ENCODE assay signal across 26 mouse cellular contexts in genomic region chr2:130280224-130280623, GRCm38 (mm10). TPM values are rescaled to one million over a fixed set of nuclear protein-coding genes. Genes with fewer than 3 reads are reported as not detected.
DNase-seq lines count a peak whose midpoint lies in the region; ATAC-seq and TF ChIP-seq lines count a peak whose summit lies in the region.
"Had no signal": no experiment of that assay in that cellular context is flagged by ENCODE, and none has a peak within 500 bp of the region (broad histone marks: within the 10 kb centered on the region; RNA-seq: fewer than 3 reads in every experiment).

No protein-coding gene starts in this region.

- H3K9ac ChIP-seq in intestine, embryonic 14.5 days (ENCODE audit: low read length), result no peak overlapping the region
- H3K9ac ChIP-seq in intestine, embryonic 15.5 days, result no peak overlapping the region
- H3K9ac ChIP-seq in liver, embryonic 13.5 days, result no peak overlapping the region
- no peak overlapping the region for H3K9ac ChIP-seq in liver, embryonic 11.5 days (ENCODE audit: low read depth, low read length)
- no peak overlapping the region for H3K9ac ChIP-seq in neural tube, embryonic 15.5 days (replicated peaks)
- H3K9ac ChIP-seq: forebrain, embryonic 15.5 days; hindbrain, embryonic 15.5 days; limb, embryonic 12.5 days; liver, embryonic 15.5 days had no signal

- H3K4me3 ChIP-seq in intestine, embryonic 14.5 days (ENCODE audit: low read depth, low read length), result no peak overlapping the region
- H3K4me3 ChIP-seq in intestine, embryonic 15.5 days (replicated peaks), result no peak overlapping the region
- H3K4me3 ChIP-seq in liver, embryonic 13.5 days (replicated peaks), result no peak overlapping the region
- H3K4me3 ChIP-seq in liver, embryonic 11.5 days (ENCODE audit: low read depth, low read length), result no peak overlapping the region
- H3K4me3 ChIP-seq in G1E (ENCODE audit: low read depth, low read length), result peak overlapping the region; percentile 5; the same call in 1 of the 2 replicates
- 0 out of 2 replicates have a peak overlapping the region, but pooled peaks have one; percentile 16 for H3K4me3 ChIP-seq in embryonic facial prominence, embryonic 10.5 days
- H3K4me3 ChIP-seq in neural tube, embryonic 15.5 days (replicated peaks), result no peak overlapping the region
- H3K4me3 ChIP-seq: forebrain, embryonic 15.5 days; hindbrain, embryonic 15.5 days; limb, embryonic 12.5 days; liver, embryonic 15.5 days had no signal

- peaks cover 61% of the 10 kb centered on the region for H3K36me3 ChIP-seq in intestine, embryonic 14.5 days (ENCODE audit: control insufficient read depth, insufficient read depth, low read length)
- peaks cover 43% of the 10 kb centered on the region for H3K36me3 ChIP-seq in intestine, embryonic 15.5 days
- H3K36me3 ChIP-seq in liver, embryonic 13.5 days, result peaks cover 73% of the 10 kb centered on the region
- peaks cover 47% of the 10 kb centered on the region for H3K36me3 ChIP-seq in liver, embryonic 11.5 days (ENCODE audit: control insufficient read depth, insufficient read depth, low read length)
- peaks cover 81% of the 10 kb centered on the region for H3K36me3 ChIP-seq in G1E (replicated peaks)
- H3K36me3 ChIP-seq in embryonic facial prominence, embryonic 10.5 days (replicated peaks), result peaks cover 64% of the 10 kb centered on the region
- peaks cover 61% of the 10 kb centered on the region for H3K36me3 ChIP-seq in neural tube, embryonic 15.5 days

- peaks cover 11% of the 10 kb centered on the region for H3K4me1 ChIP-seq in intestine, embryonic 14.5 days (replicated peaks; ENCODE audit: control insufficient read depth, insufficient read depth, low read length)
- peaks cover 21% of the 10 kb centered on the region for H3K4me1 ChIP-seq in intestine, embryonic 15.5 days (replicated peaks)
- H3K4me1 ChIP-seq in liver, embryonic 13.5 days (replicated peaks), result peaks cover 74% of the 10 kb centered on the region
- peaks cover 24% of the 10 kb centered on the region for H3K4me1 ChIP-seq in liver, embryonic 11.5 days (replicated peaks; ENCODE audit: control insufficient read depth, insufficient read depth, low read length)
- peaks cover 75% of the 10 kb centered on the region for H3K4me1 ChIP-seq in G1E (ENCODE audit: insufficient read depth, low read depth, low read length)
- H3K4me1 ChIP-seq in embryonic facial prominence, embryonic 10.5 days, result peaks cover 35% of the 10 kb centered on the region
- peaks cover 40% of the 10 kb centered on the region for H3K4me1 ChIP-seq in neural tube, embryonic 15.5 days

- no peaks in the 10 kb centered on the region for H3K27me3 ChIP-seq in intestine, embryonic 14.5 days (replicated peaks; ENCODE audit: control insufficient read depth, insufficient read depth, low read length)
- no peaks in the 10 kb centered on the region for H3K27me3 ChIP-seq in intestine, embryonic 15.5 days (replicated peaks)
- H3K27me3 ChIP-seq in liver, embryonic 13.5 days, result no peaks in the 10 kb centered on the region
- no peaks in the 10 kb centered on the region for H3K27me3 ChIP-seq in liver, embryonic 11.5 days (replicated peaks; ENCODE audit: control insufficient read depth, insufficient read depth, low read length)
- H3K27me3 ChIP-seq in G1E (ENCODE audit: insufficient read depth, low read length), result no peaks in the 10 kb centered on the region
- H3K27me3 ChIP-seq in embryonic facial prominence, embryonic 10.5 days (replicated peaks; ENCODE audit: low read depth, poor library complexity, severe bottlenecking), result no peaks in the 10 kb centered on the region
- H3K27me3 ChIP-seq in neural tube, embryonic 15.5 days (replicated peaks), result no peaks in the 10 kb centered on the region
- H3K27me3 ChIP-seq: forebrain, embryonic 15.5 days; hindbrain, embryonic 15.5 days; limb, embryonic 12.5 days; liver, embryonic 15.5 days had no signal

- no peaks in the 10 kb centered on the region for H3K9me3 ChIP-seq in intestine, embryonic 14.5 days (ENCODE audit: control insufficient read depth, low read length)
- no peaks in the 10 kb centered on the region for H3K9me3 ChIP-seq in intestine, embryonic 15.5 days
- H3K9me3 ChIP-seq in liver, embryonic 13.5 days (replicated peaks), result no peaks in the 10 kb centered on the region
- no peaks in the 10 kb centered on the region for H3K9me3 ChIP-seq in liver, embryonic 11.5 days (ENCODE audit: control insufficient read depth, low read length)
- H3K9me3 ChIP-seq in G1E (replicated peaks), result no peaks in the 10 kb centered on the region
- H3K9me3 ChIP-seq in embryonic facial prominence, embryonic 10.5 days, result no peaks in the 10 kb centered on the region
- no peaks in the 10 kb centered on the region for H3K9me3 ChIP-seq in neural tube, embryonic 15.5 days (replicated peaks)
- H3K9me3 ChIP-seq: forebrain, embryonic 15.5 days; hindbrain, embryonic 15.5 days; limb, embryonic 12.5 days; liver, embryonic 15.5 days had no signal

- no peak for TF ChIP-seq CTCF in G1E (IDR thresholded peaks at IDR 0.05; ENCODE audit: low read depth, low read length)

- ATAC-seq in intestine, embryonic 14.5 days (replicated peaks; ENCODE audit: low FRiP score, low TSS enrichment, low read depth), result no peak
- ATAC-seq in intestine, embryonic 15.5 days, result no peak
- ATAC-seq in liver, embryonic 13.5 days (ENCODE audit: low read depth), result no peak
- ATAC-seq in liver, embryonic 11.5 days (replicated peaks; ENCODE audit: low FRiP score), result no peak
- no peak for ATAC-seq in G1E (ENCODE audit: extremely low read depth, insufficient number of reproducible peaks, low FRiP score, poor library complexity, severe bottlenecking)
- ATAC-seq in neural tube, embryonic 15.5 days (ENCODE audit: low FRiP score), result no peak
- ATAC-seq: forebrain, embryonic 15.5 days; intestine, embryonic 16.5 days; lung, postnatal 0 days; midbrain, embryonic 16.5 days had no signal

- H3K4me2 ChIP-seq in intestine, embryonic 14.5 days (ENCODE audit: low read length), result no peak overlapping the region
- no peak overlapping the region for H3K4me2 ChIP-seq in intestine, embryonic 15.5 days (replicated peaks)
- H3K4me2 ChIP-seq in liver, embryonic 13.5 days, result no peak overlapping the region
- H3K4me2 ChIP-seq in liver, embryonic 11.5 days, result no peak overlapping the region
- no peak overlapping the region for H3K4me2 ChIP-seq in neural tube, embryonic 15.5 days
- H3K4me2 ChIP-seq: forebrain, embryonic 15.5 days; hindbrain, embryonic 15.5 days; limb, embryonic 12.5 days; liver, embryonic 15.5 days had no signal

- 57% methylated on average over 7 of the region's 7 CpGs for WGBS in intestine, embryonic 14.5 days
- whole genome bisulfite sequencing in intestine, embryonic 15.5 days, result 52% methylated on average over 7 of the region's 7 CpGs
- WGBS in liver, embryonic 13.5 days (ENCODE audit: insufficient replicate concordance), result 54% methylated on average over 7 of the region's 7 CpGs
- 59% methylated on average over 7 of the region's 7 CpGs for WGBS in liver, embryonic 11.5 days
- 73% methylated on average over 7 of the region's 7 CpGs for WGBS in embryonic facial prominence, embryonic 10.5 days
- 66% methylated on average over 7 of the region's 7 CpGs for WGBS in neural tube, embryonic 15.5 days

- DNase-seq in intestine, embryonic 14.5 days (ENCODE audit: low spot score), result peak; percentile 50
- no peak for DNase-seq in liver, embryonic 13.5 days
- DNase-seq in liver, embryonic 11.5 days (ENCODE audit: low spot score), result no peak
- DNase-seq in G1E (ENCODE audit: low spot score), result no peak
- DNase-seq in embryonic facial prominence, embryonic 10.5 days (ENCODE audit: low spot score), result no peak
- DNase-seq: adrenal gland, postnatal 25 days; cerebellum, adult 9-11 months; gastrocnemius, postnatal 14 days; heart, adult 11 months; heart, postnatal 36 days; kidney, adult 9 months; kidney, postnatal 14 days; right cerebral cortex, postnatal 25 days; thymus, adult 18-20 months had no signal

- H3K27ac ChIP-seq in intestine, embryonic 14.5 days (ENCODE audit: low read depth), result no peak overlapping the region
- H3K27ac ChIP-seq in intestine, embryonic 15.5 days, result no peak overlapping the region
- H3K27ac ChIP-seq in liver, embryonic 13.5 days, result peak overlapping the region; percentile 24; the same call in 1 of the 2 replicates
- no peak overlapping the region for H3K27ac ChIP-seq in liver, embryonic 11.5 days (ENCODE audit: low read depth, low read length)
- no peak overlapping the region for H3K27ac ChIP-seq in embryonic facial prominence, embryonic 10.5 days (replicated peaks)
- no peak overlapping the region for H3K27ac ChIP-seq in neural tube, embryonic 15.5 days (replicated peaks)
- H3K27ac ChIP-seq: forebrain, embryonic 15.5 days; hindbrain, embryonic 15.5 days; limb, embryonic 12.5 days; liver, embryonic 15.5 days; macrophage had no signal

RNA-seq across cellular contexts. Expression of gene Idh3b, which starts 4.1 kb away (rescaled TPM):
- polyA plus RNA-seq in intestine, embryonic 14.5 days (2014; fragmentation: Nextera tagmentation; extraction: Ambion mirVana), result 214 and 215 TPM in 2 replicates
- polyA plus RNA-seq in intestine, embryonic 15.5 days (2015; fragmentation: Nextera tagmentation; extraction: Ambion mirVana), result 247 and 268 TPM in 2 replicates
- 117 and 120 TPM in 2 replicates for polyA plus RNA-seq in liver, embryonic 13.5 days (2015; fragmentation: Nextera tagmentation; extraction: Ambion mirVana)
- 184 and 188 TPM in 2 replicates for polyA plus RNA-seq in liver, embryonic 11.5 days (2014; fragmentation: Nextera tagmentation; extraction: Ambion mirVana)
- total RNA-seq in G1E (2014; fragmentation: Nextera tagmentation) (381 and 449 TPM in 2 replicates), G1E (2017) (171 and 172 TPM in 2 replicates)
- polyA plus RNA-seq in G1E (2012), result 118 and 132 TPM in 2 replicates
- 126 TPM in 2 replicates for polyA plus RNA-seq in embryonic facial prominence, embryonic 10.5 days (2016; fragmentation: Nextera tagmentation; extraction: Ambion mirVana)
- 193 and 199 TPM in 2 replicates for polyA plus RNA-seq in neural tube, embryonic 15.5 days (2015; fragmentation: Nextera tagmentation; extraction: Ambion mirVana)

RNA-seq across cellular contexts. Expression of gene Nop56, which starts 6.0 kb away (rescaled TPM):
- polyA plus RNA-seq in intestine, embryonic 14.5 days (2014; fragmentation: Nextera tagmentation; extraction: Ambion mirVana), result 334 and 362 TPM in 2 replicates
- polyA plus RNA-seq in intestine, embryonic 15.5 days (2015; fragmentation: Nextera tagmentation; extraction: Ambion mirVana), result 276 and 282 TPM in 2 replicates
- polyA plus RNA-seq in liver, embryonic 13.5 days (2015; fragmentation: Nextera tagmentation; extraction: Ambion mirVana), result 271 and 279 TPM in 2 replicates
- polyA plus RNA-seq in liver, embryonic 11.5 days (2014; fragmentation: Nextera tagmentation; extraction: Ambion mirVana), result 516 and 536 TPM in 2 replicates
- 673 and 768 TPM in 2 replicates for total RNA-seq in G1E (2014; fragmentation: Nextera tagmentation)
- total RNA-seq in G1E (2017), result 325 and 381 TPM in 2 replicates
- 92.9 and 102 TPM in 2 replicates for polyA plus RNA-seq in G1E (2012)
- polyA plus RNA-seq in embryonic facial prominence, embryonic 10.5 days (2016; fragmentation: Nextera tagmentation; extraction: Ambion mirVana), result 471 and 485 TPM in 2 replicates
- 275 and 293 TPM in 2 replicates for polyA plus RNA-seq in neural tube, embryonic 15.5 days (2015; fragmentation: Nextera tagmentation; extraction: Ambion mirVana)

RNA-seq across cellular contexts. Expression of gene Ebf4, which starts 14.7 kb away (rescaled TPM):
- 2.9 and 3.6 TPM in 2 replicates for polyA plus RNA-seq in intestine, embryonic 14.5 days (2014; fragmentation: Nextera tagmentation; extraction: Ambion mirVana)
- 2.2 TPM in 2 replicates for polyA plus RNA-seq in intestine, embryonic 15.5 days (2015; fragmentation: Nextera tagmentation; extraction: Ambion mirVana)
- polyA plus RNA-seq in liver, embryonic 13.5 days (2015; fragmentation: Nextera tagmentation; extraction: Ambion mirVana), result 0.03 and 0.10 TPM in 2 replicates
- polyA plus RNA-seq in liver, embryonic 11.5 days (2014; fragmentation: Nextera tagmentation; extraction: Ambion mirVana), result 0.78 and 0.81 TPM in 2 replicates
- total RNA-seq in G1E (2014; fragmentation: Nextera tagmentation) (0.49 and 0.83 TPM in 2 replicates), G1E (2017) (0.06 TPM in 1 of 2 replicates, not detected in the other)
- polyA plus RNA-seq in G1E (2012), result not detected in 2 replicates
- polyA plus RNA-seq in embryonic facial prominence, embryonic 10.5 days (2016; fragmentation: Nextera tagmentation; extraction: Ambion mirVana), result 0.80 and 0.82 TPM in 2 replicates
- 4.7 and 7.8 TPM in 2 replicates for polyA plus RNA-seq in neural tube, embryonic 15.5 days (2015; fragmentation: Nextera tagmentation; extraction: Ambion mirVana)
- total RNA-seq: common myeloid progenitor, adult 5-6 weeks; neutrophil, adult 5-6 weeks had no signal
- polyA plus RNA-seq: macrophage had no signal

Comparison
In these comparisons a context has a peak if more than half of its experiments do, and no peak if none do; other contexts are left out.
1. H3K4me3 ChIP-seq: peak in G1E (single experiment) and embryonic facial prominence, embryonic 10.5 days (single experiment); none in intestine, embryonic 14.5 days (single experiment), intestine, embryonic 15.5 days (single experiment), liver, embryonic 13.5 days (single experiment), liver, embryonic 11.5 days (single experiment) and neural tube, embryonic 15.5 days (single experiment).